Mouse (Mus musculus): ENCODE results near the gene Stxbp6. TPM values are rescaled to one million over a fixed set of nuclear protein-coding genes. Genes with fewer than 3 reads are reported as not detected.

Gene Stxbp6
- polyA plus RNA-seq (2012), result 1.2 and 3.4 TPM in 2 replicates

GRCm38 (mm10) chr12:45074611-45075342, at the start of gene Stxbp6:
TSS of gene Stxbp6 (minus strand) at chr12:45074709.

